Mouse (Mus musculus) kidney, postnatal 0 days (tissue): ENCODE measurements around the gene Prx. TPM values are rescaled to one million over a fixed set of nuclear protein-coding genes. Genes with fewer than 3 reads are reported as not detected.

Experiments used
- ATAC-seq: fragments of 200-750 bp; cut with Nextera tagmentation; replicated peaks from 2 replicates; pipeline ENCODE4 v1.8.0; 2017; ENCODE audit warnings: low read depth, moderate number of reproducible peaks, moderate TSS enrichment, moderate library complexity; ENCODE audit not compliant: low FRiP score
- DNase-seq: peaks from one replicate; pipeline ENCODE4 v3.0.0-alpha.2; 2016; ENCODE audit warnings: low spot score
- H3K27ac ChIP-seq: fragments of 300-500 bp; sonication (generic); 2 replicates; pipeline ENCODE4 v1.5.1; 2014; ENCODE audit warnings: mild to moderate bottlenecking
- H3K27me3 ChIP-seq: fragments of 300-500 bp; sonication (generic); 2 replicates; pipeline ENCODE4 v1.6.1; 2014; ENCODE audit warnings: low read length, mixed read lengths; ENCODE audit not compliant: insufficient read depth
- H3K36me3 ChIP-seq: fragments of 300-500 bp; sonication (generic); 2 replicates; pipeline ENCODE4 v1.6.1; 2014; ENCODE audit warnings: low read length, mixed read lengths; ENCODE audit not compliant: insufficient read depth
- H3K4me1 ChIP-seq: fragments of 300-500 bp; sonication (generic); replicated peaks from 2 replicates; pipeline ENCODE4 v1.6.1; 2014; ENCODE audit warnings: antibody characterized with exemption, low read length, mixed read lengths; ENCODE audit not compliant: insufficient read depth
- H3K4me2 ChIP-seq: fragments of 300-500 bp; sonication (generic); 2 replicates; pipeline ENCODE4 v1.6.1; 2014; ENCODE audit warnings: mild to moderate bottlenecking, low read length, moderate library complexity, mixed read lengths
- H3K4me3 ChIP-seq: fragments of 300-500 bp; sonication (generic); replicated peaks from 2 replicates; pipeline ENCODE4 v1.5.1; 2014; ENCODE audit warnings: low read depth, low read length
- H3K9ac ChIP-seq: fragments of 300-500 bp; sonication (generic); 2 replicates; pipeline ENCODE4 v1.6.1; 2014; ENCODE audit warnings: low read depth, low read length
- H3K9me3 ChIP-seq: fragments of 300-500 bp; sonication (generic); replicated peaks from 2 replicates; pipeline ENCODE4 v1.6.1; 2016; ENCODE audit warnings: low read length, inconsistent platforms, mixed read lengths
- CTCF ChIP-seq: IDR thresholded peaks from 2 replicates; pipeline ENCODE4 v1.5.1; 2016; ENCODE audit warnings: antibody characterized with exemption, low read depth, mild to moderate bottlenecking, moderate library complexity
- WGBS: fragments of 180-500 bp; shearing (Covaris S2); extraction: QIAGEN DNeasy Blood & Tissue Kit; methylation state at CpG from one replicate; pipeline ENCODE4 v1.1.7; 2014; 5-methylcytosine and 5-hydroxymethylcytosine counted together
- polyA plus RNA-seq: library from polyadenylated mRNA; unstranded; fragments of >200 nt; fragmentation: Nextera tagmentation; extraction: Ambion mirVana; gene quantifications from 2 replicates; pipeline ENCODE4 v1.2.1, GENCODE M21; 2015

Prx gene
- polyA plus RNA-seq, 1 experiment from 2014 or later, result 4.1 TPM

DNA sequence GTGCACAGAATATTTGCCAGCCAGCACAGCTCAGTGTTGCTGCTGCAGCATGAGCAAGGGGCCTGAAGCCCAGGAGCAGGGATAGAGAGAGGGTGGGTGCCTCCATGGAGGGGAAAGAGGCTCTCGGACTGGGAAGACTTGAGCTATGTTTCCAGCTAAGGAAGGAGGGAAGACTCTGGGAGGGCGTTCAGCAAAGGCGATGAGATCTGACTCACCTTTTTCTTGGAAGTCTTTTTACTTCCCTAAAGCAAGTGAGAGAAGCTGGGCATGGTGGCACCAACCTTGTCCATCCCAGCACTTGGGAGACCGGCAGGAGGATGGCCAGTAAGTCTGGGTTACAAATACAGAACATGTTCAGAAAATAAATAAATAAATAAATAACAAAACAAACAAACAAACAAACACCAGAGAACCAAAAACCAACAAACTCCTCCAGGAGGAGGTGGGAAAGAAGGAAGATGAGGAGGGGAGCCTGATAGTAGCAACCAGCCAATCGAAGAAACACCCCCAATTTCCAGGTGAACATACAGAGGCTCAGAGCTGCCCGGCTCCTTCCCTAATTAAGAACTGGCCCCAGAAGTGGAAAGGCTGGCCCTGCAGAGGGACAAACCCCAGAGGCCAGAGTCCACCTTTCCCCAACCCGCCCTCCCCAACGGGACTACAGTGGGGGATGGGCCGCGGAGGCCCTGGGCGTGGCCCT, 18.0 kb upstream of the Prx start:
- DNase-seq, result no peak
- ATAC-seq, result no peak
- peaks cover 1% of the 10 kb centered on the region; the same call in 1 of the 2 replicates for H3K36me3 ChIP-seq
- peak overlapping the region; percentile 59 for H3K4me2 ChIP-seq
- H3K9me3 ChIP-seq, result no peaks in the 10 kb centered on the region
- peak overlapping the region; percentile 29 for H3K4me3 ChIP-seq
- H3K27me3 ChIP-seq, result no peaks in the 10 kb centered on the region
- H3K4me1 ChIP-seq, result peaks cover 9% of the 10 kb centered on the region; the same call in 1 of the 2 replicates
- H3K9ac ChIP-seq, result peak overlapping the region; percentile 46
- no peak for TF ChIP-seq CTCF
- peak overlapping the region; percentile 85 for H3K27ac ChIP-seq
- WGBS, result 12% methylated on average over 11 of the region's 11 CpGs

DNA sequence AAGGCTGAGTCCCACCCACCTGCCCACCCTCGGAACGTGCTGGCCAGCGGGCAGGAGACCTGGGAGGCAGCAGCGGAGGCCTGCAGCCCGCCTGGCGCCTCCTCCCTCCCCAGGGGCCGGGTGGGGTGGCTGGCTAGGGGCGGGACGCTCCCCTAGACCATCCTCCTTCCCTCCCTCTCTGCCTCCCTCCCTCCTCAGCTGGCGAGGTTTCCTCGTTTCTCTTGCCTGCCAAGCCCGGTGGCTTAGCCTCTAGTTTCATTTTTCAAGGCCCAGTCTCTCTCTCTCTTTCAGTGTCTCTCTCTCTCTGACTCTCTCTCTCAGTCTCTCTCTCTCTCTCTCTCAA, 17.5 kb upstream of the Prx start:
- peak overlapping the region; percentile 29 for H3K4me3 ChIP-seq
- H3K27me3 ChIP-seq, result no peaks in the 10 kb centered on the region
- no peaks in the 10 kb centered on the region for H3K36me3 ChIP-seq
- ATAC-seq, result peak; percentile 95
- peak overlapping the region; percentile 85 for H3K27ac ChIP-seq
- H3K4me1 ChIP-seq, result peaks cover 9% of the 10 kb centered on the region; the same call in 1 of the 2 replicates
- DNase-seq, result peak; percentile 94
- TF ChIP-seq CTCF, result no peak
- H3K9ac ChIP-seq, result peak overlapping the region; percentile 46
- H3K9me3 ChIP-seq, result no peaks in the 10 kb centered on the region
- peak overlapping the region; percentile 59 for H3K4me2 ChIP-seq
- WGBS, result under 1% methylated on average over 8 of the region's 12 CpGs

- H3K27me3 ChIP-seq, result no peaks in the 10 kb centered on the region
- no peak overlapping the region for H3K27ac ChIP-seq
- 0 out of 2 replicates have a peak, but pooled peaks cover 9% of the 10 kb centered on the region for H3K4me1 ChIP-seq
- TF ChIP-seq CTCF, result no peak
- WGBS, result 89% methylated on average over 4 of the region's 4 CpGs
- H3K4me2 ChIP-seq, result no peak overlapping the region
- no peaks in the 10 kb centered on the region for H3K36me3 ChIP-seq
- ATAC-seq (no peak), DNase-seq (no peak)
- no peaks in the 10 kb centered on the region for H3K9me3 ChIP-seq
- no peak overlapping the region for H3K4me3 ChIP-seq
- no peak overlapping the region for H3K9ac ChIP-seq
Measured at GRCm38 (mm10) chr7:27483860-27484259, 15.3 kb upstream of the Prx start.

DNA sequence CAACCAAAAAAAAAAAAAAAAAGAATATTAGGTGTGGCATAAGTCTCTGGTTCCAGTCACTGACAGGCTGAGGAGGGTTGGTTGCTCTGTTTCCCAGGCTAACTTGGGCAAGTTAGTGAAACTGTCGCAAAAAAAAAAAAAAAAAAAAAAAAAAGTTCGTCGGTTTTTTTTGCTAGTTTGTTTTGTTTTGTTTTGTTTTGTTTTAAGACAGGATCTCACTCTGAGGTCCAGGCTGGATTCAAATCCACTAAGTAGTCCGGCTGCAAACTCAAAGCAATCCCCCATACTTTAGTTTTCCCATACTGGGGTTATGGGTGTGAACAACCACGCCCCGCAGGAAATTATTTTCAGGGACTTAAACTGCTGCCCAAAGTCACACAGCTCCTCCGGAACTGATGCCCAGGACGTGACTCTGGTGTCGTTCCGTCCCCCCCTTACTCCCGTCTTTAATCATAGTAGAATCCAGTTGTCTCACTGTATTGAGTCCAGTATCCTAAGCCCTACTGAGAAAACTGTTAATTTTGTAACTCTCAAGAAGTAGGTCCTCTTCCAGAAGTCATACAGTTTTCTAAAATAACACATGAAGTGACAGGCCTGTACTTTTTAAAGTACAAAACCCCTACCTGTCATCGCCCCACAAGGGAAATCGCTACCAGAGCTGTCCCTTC, 12.9 kb upstream of the Prx start:
- WGBS, result under 1% methylated on average over 13 of the region's 13 CpGs
- peak overlapping the region; percentile 40; the same call in 1 of the 2 replicates for H3K9ac ChIP-seq
- ATAC-seq (no peak), DNase-seq (no peak)
- H3K9me3 ChIP-seq, result no peaks in the 10 kb centered on the region
- peaks cover 18% of the 10 kb centered on the region; the same call in 1 of the 2 replicates for H3K4me1 ChIP-seq
- peak overlapping the region; percentile 61 for H3K4me3 ChIP-seq
- H3K36me3 ChIP-seq, result 0 out of 2 replicates have a peak, but pooled peaks cover 5% of the 10 kb centered on the region
- peak overlapping the region; percentile 85 for H3K4me2 ChIP-seq
- no peak for TF ChIP-seq CTCF
- H3K27me3 ChIP-seq, result no peaks in the 10 kb centered on the region
- peak overlapping the region; percentile 97 for H3K27ac ChIP-seq

GRCm38 (mm10) chr7:27486770-27487697, 12.1 kb upstream of the Prx start, which contains the start of gene Sertad1:
TSS of gene Sertad1 (plus strand) at chr7:27486910.
- Histone ChIP-seq H3K9ac (peak within 1 kb of the TSS; percentile 82), H3K9me3 (no peaks in the 10 kb centered on the region), H3K27me3 (no peaks in the 10 kb centered on the region), H3K36me3 (0 out of 2 replicates have a peak, but pooled peaks cover 5% of the 10 kb centered on the region), H3K4me2 (peak within 1 kb of the TSS; percentile 85), H3K4me3 (peak within 1 kb of the TSS; percentile 61), H3K4me1 (peaks cover 18% of the 10 kb centered on the region), H3K27ac (peak within 1 kb of the TSS; percentile 97)
- TF ChIP-seq CTCF, result peak; percentile 60
- ATAC-seq (peak; percentile 94), DNase-seq (peak; percentile 99)
- WGBS, result 1% methylated on average over 67 of the region's 80 CpGs
